Mouse (Mus musculus) heart, embryonic 11.5 days (tissue): ENCODE measurements around the gene Mrm1. TPM values are rescaled to one million over a fixed set of nuclear protein-coding genes. Genes with fewer than 3 reads are reported as not detected.
A peak's percentile ranks its signal among the peaks of the same experiment; 100 is the strongest.

Experiments
- ATAC-seq: fragments of 200-750 bp; cut with Nextera tagmentation; replicated peaks from 2 replicates; pipeline ENCODE4 v1.8.0; 2017; ENCODE audit warnings: moderate library complexity; ENCODE audit not compliant: insufficient number of reproducible peaks, low FRiP score, low TSS enrichment
- H3K27ac ChIP-seq: fragments of 300-500 bp; sonication (generic); 2 replicates; pipeline ENCODE4 v1.5.1; 2014; ENCODE audit warnings: mild to moderate bottlenecking, low read depth, low read length
- H3K27me3 ChIP-seq: fragments of 300-500 bp; sonication (generic); 2 replicates; pipeline ENCODE4 v1.6.1; 2014; ENCODE audit warnings: mild to moderate bottlenecking, low read length, mixed read lengths; ENCODE audit not compliant: control insufficient read depth, insufficient read depth
- H3K36me3 ChIP-seq: fragments of 300-500 bp; sonication (generic); 2 replicates; pipeline ENCODE4 v1.6.1; 2014; ENCODE audit warnings: mild to moderate bottlenecking, low read length, moderate library complexity, mixed read lengths; ENCODE audit not compliant: control insufficient read depth, insufficient read depth
- H3K4me1 ChIP-seq: fragments of 300-500 bp; sonication (generic); 2 replicates; pipeline ENCODE4 v1.6.1; 2014; ENCODE audit warnings: low read length; ENCODE audit not compliant: control insufficient read depth, insufficient read depth
- H3K4me2 ChIP-seq: fragments of 300-500 bp; sonication (generic); 2 replicates; pipeline ENCODE4 v1.6.1; 2014; ENCODE audit warnings: mild to moderate bottlenecking, moderate library complexity
- H3K4me3 ChIP-seq: fragments of 300-500 bp; sonication (generic); 2 replicates; pipeline ENCODE4 v1.5.1; 2014; ENCODE audit warnings: low read depth, low read length
- H3K9ac ChIP-seq: fragments of 300-500 bp; sonication (generic); 2 replicates; pipeline ENCODE4 v1.6.1; 2014; ENCODE audit warnings: mild to moderate bottlenecking, low read depth, low read length, moderate library complexity
- H3K9me3 ChIP-seq: fragments of 300-500 bp; sonication (generic); replicated peaks from 2 replicates; pipeline ENCODE4 v1.6.1; 2016; ENCODE audit warnings: low read length; ENCODE audit not compliant: control insufficient read depth
- WGBS: fragments of 180-500 bp; shearing (Covaris S2); extraction: QIAGEN DNeasy Blood & Tissue Kit; methylation state at CpG from one replicate; pipeline ENCODE4 v1.1.7; 2014; ENCODE audit not compliant: insufficient replicate concordance; 5-methylcytosine and 5-hydroxymethylcytosine counted together
- polyA plus RNA-seq: library from polyadenylated mRNA; unstranded; fragments of >200 nt; fragmentation: Nextera tagmentation; extraction: Ambion mirVana; gene quantifications from 2 replicates; pipeline ENCODE4 v1.2.1, GENCODE M21; 2014

Gene Mrm1
- polyA plus RNA-seq, 1 experiment from 2014 or later: 13.0 TPM

- Histone ChIP-seq H3K4me1 (no peaks in the 10 kb centered on the region), H3K4me2 (peak overlapping the region; percentile 30), H3K27ac (no peak overlapping the region), H3K9ac (no peak overlapping the region), H3K4me3 (no peak overlapping the region), H3K36me3 (no peaks in the 10 kb centered on the region), H3K9me3 (no peaks in the 10 kb centered on the region), H3K27me3 (peaks cover 9% of the 10 kb centered on the region)
- 10% methylated on average over 17 of the region's 17 CpGs for WGBS
- ATAC-seq: no peak
Observed at GRCm38 (mm10) chr11:84794496-84795113, 24.7 kb downstream of the Mrm1 start.

GRCm38 (mm10) chr11:84793545-84793944 is 25.8 kb downstream of the Mrm1 start:
- Histone ChIP-seq H3K4me2 (no peak overlapping the region), H3K4me1 (no peaks in the 10 kb centered on the region), H3K4me3 (no peak overlapping the region), H3K9ac (no peak overlapping the region), H3K27ac (no peak overlapping the region), H3K27me3 (peaks cover 11% of the 10 kb centered on the region), H3K36me3 (no peaks in the 10 kb centered on the region), H3K9me3 (no peaks in the 10 kb centered on the region)
- no peak for ATAC-seq

- WGBS: 67% methylated on average over 6 of the region's 6 CpGs
- Histone ChIP-seq H3K9me3 (no peaks in the 10 kb centered on the region), H3K36me3 (no peaks in the 10 kb centered on the region), H3K27ac (no peak overlapping the region), H3K9ac (no peak overlapping the region), H3K4me2 (no peak overlapping the region), H3K4me3 (no peak overlapping the region), H3K4me1 (no peaks in the 10 kb centered on the region), H3K27me3 (peaks cover 8% of the 10 kb centered on the region)
- ATAC-seq: no peak
Observed at GRCm38 (mm10) chr11:84790383-84790782, 28.9 kb downstream of the Mrm1 start.

- no peak for ATAC-seq
- H3K4me2 ChIP-seq: peak overlapping the region; percentile 3; the same call in 1 of the 2 replicates
- 5% methylated on average over 19 of the region's 19 CpGs for WGBS
- H3K36me3 ChIP-seq: no peaks in the 10 kb centered on the region
- H3K9ac ChIP-seq: no peak overlapping the region
- no peak overlapping the region for H3K27ac ChIP-seq
- no peaks in the 10 kb centered on the region for H3K9me3 ChIP-seq
- H3K4me1 ChIP-seq: peaks cover 7% of the 10 kb centered on the region
- H3K27me3 ChIP-seq: peaks cover 21% of the 10 kb centered on the region
- no peak overlapping the region for H3K4me3 ChIP-seq
Observed at GRCm38 (mm10) chr11:84780143-84780870, 39.0 kb downstream of the Mrm1 start.

- ATAC-seq: no peak
- H3K36me3 ChIP-seq: no peaks in the 10 kb centered on the region
- peaks cover 11% of the 10 kb centered on the region for H3K27me3 ChIP-seq
- H3K9ac ChIP-seq: no peak overlapping the region
- H3K9me3 ChIP-seq: no peaks in the 10 kb centered on the region
- H3K27ac ChIP-seq: no peak overlapping the region
- H3K4me3 ChIP-seq: no peak overlapping the region
- WGBS: 7% methylated on average over 4 of the region's 4 CpGs
- peaks cover 7% of the 10 kb centered on the region for H3K4me1 ChIP-seq
- no peak overlapping the region for H3K4me2 ChIP-seq
Observed at GRCm38 (mm10) chr11:84775560-84775959, 43.8 kb downstream of the Mrm1 start.

GRCm38 (mm10) chr11:84774870-84775514 is 44.3 kb downstream of the Mrm1 start:
- 61% methylated on average over 13 of the region's 13 CpGs for WGBS

GRCm38 (mm10) chr11:84767898-84768297 is 51.4 kb downstream of the Mrm1 start:
- Histone ChIP-seq H3K9me3 (no peaks in the 10 kb centered on the region), H3K27me3 (peaks cover 8% of the 10 kb centered on the region), H3K36me3 (no peaks in the 10 kb centered on the region), H3K4me3 (no peak overlapping the region), H3K9ac (no peak overlapping the region), H3K27ac (no peak overlapping the region), H3K4me1 (peaks cover 15% of the 10 kb centered on the region), H3K4me2 (no peak overlapping the region)
- ATAC-seq: no peak
- WGBS: 63% methylated on average over 6 of the region's 6 CpGs

More at GRCm38 (mm10) chr11:84774870-84775514, 44.3 kb downstream of the Mrm1 start:
- ATAC-seq: no peak
- Histone ChIP-seq H3K4me3 (no peak overlapping the region), H3K27me3 (peaks cover 8% of the 10 kb centered on the region), H3K9me3 (no peaks in the 10 kb centered on the region), H3K4me2 (no peak overlapping the region), H3K36me3 (no peaks in the 10 kb centered on the region), H3K9ac (no peak overlapping the region), H3K4me1 (peaks cover 7% of the 10 kb centered on the region), H3K27ac (no peak overlapping the region)

- peak overlapping the region; percentile 74 for H3K27ac ChIP-seq
- 0 out of 2 replicates have a peak, but pooled peaks have one; percentile 44 for ATAC-seq
- no peak overlapping the region for H3K4me3 ChIP-seq
- WGBS: 5% methylated on average over 5 of the region's 5 CpGs
- H3K36me3 ChIP-seq: no peaks in the 10 kb centered on the region
- no peaks in the 10 kb centered on the region for H3K9me3 ChIP-seq
- no peak overlapping the region; the same call in 1 of the 2 replicates for H3K9ac ChIP-seq
- peaks cover 8% of the 10 kb centered on the region for H3K27me3 ChIP-seq
- H3K4me2 ChIP-seq: peak overlapping the region; percentile 60
- H3K4me1 ChIP-seq: peaks cover 25% of the 10 kb centered on the region
Observed at GRCm38 (mm10) chr11:84765125-84765524, 54.2 kb downstream of the Mrm1 start.
